Mouse (Mus musculus): ENCODE data around the gene Tcea2.

Tcea2 gene

DNA sequence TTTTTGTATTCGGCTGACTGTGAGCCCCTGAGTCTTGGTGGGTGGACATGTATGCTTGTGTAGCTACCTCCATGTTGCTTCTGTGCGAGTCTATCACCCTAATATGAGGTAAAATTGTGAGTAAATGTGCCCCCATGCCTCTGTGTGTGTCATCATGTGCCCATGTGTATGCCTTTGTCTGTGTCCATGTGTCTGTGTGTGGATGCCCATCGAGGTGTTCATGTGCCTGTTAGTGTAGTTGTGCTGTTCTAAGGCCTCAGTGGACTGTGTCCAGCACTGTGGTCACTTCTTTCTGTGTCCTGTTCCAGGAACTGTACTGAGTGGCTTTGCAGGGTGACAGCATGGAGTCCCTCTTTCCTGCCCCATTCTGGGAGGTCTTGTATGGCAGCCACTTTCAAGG is 35.3 kb downstream of the Tcea2 start:
- no peak for DNase-seq

DNA sequence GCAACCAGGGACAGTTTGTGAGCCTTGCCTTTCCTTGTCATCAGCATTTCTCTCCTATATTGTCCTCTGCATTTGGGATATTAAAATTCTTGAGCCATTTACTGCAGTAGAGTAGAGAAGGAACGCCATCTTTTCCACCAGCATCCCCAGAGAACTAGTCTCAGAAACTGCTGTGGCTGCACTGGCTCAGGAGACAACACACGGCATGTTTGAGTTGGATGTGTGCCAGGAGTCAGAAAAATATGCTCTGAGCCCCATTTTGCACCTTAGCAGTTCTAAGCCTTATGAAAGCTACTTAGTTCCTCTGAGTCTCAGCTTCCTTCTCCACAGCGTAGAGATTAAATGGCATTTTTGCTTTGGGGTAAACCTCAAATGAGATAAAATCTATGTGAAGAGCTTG is 36.9 kb downstream of the Tcea2 start:
- no peak for DNase-seq

- DNase-seq = no peak
Measured at GRCm38 (mm10) chr2:181720061-181720460, 40.0 kb downstream of the Tcea2 start.

DNA sequence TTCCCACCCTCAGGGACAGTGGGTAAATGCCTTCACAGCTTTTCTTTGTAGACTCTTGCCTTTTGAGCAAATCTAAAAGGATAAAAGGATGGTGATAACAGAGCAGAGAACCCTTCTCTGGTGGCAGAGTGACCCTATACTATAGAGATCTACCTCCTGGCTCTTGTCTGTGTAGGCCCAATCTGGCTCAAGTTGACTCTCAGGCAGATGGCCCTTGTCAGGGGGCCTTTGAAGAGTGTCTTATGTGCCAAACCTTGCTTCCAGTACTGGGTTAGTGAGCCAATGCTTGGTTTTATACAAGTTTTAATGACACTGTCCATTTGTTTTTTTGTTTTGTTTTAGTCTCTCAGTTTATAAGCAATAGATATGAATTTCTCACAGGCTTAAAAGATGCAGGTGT is 41.1 kb downstream of the Tcea2 start:
- no peak for DNase-seq

GRCm38 (mm10) chr2:181722213-181722612 is 42.1 kb downstream of the Tcea2 start:
- DNase-seq = peak; percentile 54

DNA sequence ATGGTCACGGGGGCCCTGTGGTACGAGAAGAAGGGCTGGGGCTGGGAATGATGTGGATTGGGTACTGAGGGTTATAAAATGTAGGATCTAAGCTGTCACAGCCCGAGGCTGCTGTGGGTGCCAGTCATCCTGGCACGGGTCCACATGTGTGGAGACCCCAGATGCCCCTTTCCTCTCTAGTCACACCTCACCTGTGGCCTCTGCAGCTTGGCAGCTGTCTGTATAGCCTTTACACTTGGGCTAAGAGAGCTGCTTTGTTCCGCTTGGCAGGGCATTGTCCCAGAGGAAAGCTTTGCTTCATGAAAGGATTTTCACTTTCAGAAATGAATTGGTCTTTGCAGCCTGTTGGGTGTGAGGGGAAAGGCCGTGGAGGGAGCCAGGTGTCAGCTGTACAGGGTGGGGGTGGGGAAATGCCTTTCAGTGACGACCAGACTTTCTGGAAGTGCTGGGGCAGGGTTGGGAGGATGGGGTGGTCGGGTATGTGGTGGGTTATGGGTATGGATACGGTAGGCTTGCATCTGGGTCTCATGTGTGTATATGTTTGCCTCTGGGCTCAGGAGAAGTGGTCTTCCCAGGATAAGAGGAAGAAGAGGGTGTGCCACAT is 47.7 kb downstream of the Tcea2 start:
- no peak for DNase-seq

GRCm38 (mm10) chr2:181730051-181730450 is 49.9 kb downstream of the Tcea2 start:
- no peak for DNase-seq

Measured in kidney, postnatal 10 days (tissue).